Mouse (Mus musculus): ENCODE results near the gene Ccdc85a.
"Not testable (repeated sequence)": the region's sequence is repeated elsewhere in the genome, so short reads cannot be mapped to it uniquely, and the experiment has no call there.

Ccdc85a gene

GRCm38 (mm10) chr11:28415841-28416240 lies 168.3 kb downstream of the Ccdc85a start:
- no peak for DNase-seq

GRCm38 (mm10) chr11:28409880-28410279 lies 174.2 kb downstream of the Ccdc85a start:
- not testable (repeated sequence) for DNase-seq

- DNase-seq = no peak
Observed at GRCm38 (mm10) chr11:28397166-28397565, 187.0 kb downstream of the Ccdc85a start.

GRCm38 (mm10) chr11:28375891-28376290 lies 208.2 kb downstream of the Ccdc85a start:
- DNase-seq = no peak

DNA sequence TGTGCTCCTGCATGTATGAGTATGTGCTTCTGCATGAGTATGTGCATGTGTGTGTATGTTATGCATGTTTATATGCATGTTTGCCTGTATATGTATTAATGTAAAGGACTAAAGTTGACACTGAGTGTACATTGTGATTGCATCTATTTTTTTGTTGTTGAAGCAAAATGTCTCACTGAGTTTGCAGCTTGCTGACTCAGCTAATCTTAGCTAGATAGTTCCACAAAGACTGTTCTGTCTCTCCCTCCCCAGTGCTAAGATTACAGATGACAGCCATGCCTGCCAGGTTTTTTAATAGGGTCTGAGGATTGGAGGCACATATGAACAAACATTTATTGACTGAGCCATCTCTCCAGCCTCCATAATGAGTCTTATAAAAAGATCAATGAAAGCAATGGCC lies 209.5 kb downstream of the Ccdc85a start:
- no peak for DNase-seq

DNA sequence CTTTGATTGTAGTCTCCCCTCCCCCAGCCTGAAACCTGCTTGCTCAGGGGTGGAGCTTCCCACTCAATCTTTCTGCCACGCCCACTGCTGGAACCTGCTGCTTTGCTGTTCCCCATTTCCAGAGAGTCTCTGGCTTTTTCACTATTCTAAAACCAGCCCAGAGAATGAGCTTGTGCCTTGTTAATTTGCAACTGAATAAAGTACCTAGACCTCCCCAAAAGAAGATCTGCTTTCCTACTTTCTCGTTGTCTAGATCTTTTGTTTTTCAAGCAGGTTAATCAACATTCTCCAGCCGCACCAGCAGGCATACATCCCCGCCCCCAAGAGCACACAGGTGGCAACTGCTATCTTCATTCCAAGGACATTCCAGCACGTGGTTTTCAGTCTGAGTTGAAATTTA lies 212.7 kb downstream of the Ccdc85a start:
- not testable (repeated sequence) for DNase-seq

DNA sequence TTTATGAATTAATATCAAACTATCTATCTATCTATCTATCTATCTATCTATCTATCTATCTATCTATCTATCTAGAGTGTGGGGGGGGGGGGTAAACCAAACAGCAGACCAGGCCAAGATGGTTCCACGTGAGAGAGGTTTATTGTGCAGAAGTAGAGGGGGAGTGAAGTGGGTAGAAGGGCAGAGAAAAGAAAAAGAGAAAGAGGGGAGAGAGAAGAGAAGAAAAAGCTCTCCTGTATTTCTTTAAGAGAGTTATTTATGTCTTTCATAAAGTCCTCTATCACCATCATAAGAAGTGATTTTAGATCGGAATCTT lies 218.2 kb downstream of the Ccdc85a start:
- DNase-seq = no peak

- DNase-seq = peak; percentile 83
Observed at GRCm38 (mm10) chr11:28365209-28365928, 218.8 kb downstream of the Ccdc85a start.

DNA sequence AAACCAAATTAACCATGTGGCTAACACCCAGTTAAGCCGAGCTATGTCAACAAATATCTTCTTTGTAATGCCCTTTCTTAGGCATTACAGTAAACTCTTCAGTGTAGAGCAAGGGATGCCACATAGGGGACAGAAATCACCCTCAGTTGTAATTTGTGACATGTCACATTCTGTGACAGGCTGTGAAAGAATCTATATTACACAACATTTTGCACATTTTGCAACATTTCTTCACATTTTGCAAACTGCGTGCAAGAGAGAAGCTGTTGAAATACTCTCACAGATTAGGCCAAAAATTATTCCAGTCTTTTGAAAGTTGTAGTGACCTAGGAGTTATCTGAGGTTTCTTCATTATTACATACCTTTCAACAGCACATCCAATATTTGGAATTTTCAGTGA lies 240.7 kb downstream of the Ccdc85a start:
- no peak for DNase-seq

GRCm38 (mm10) chr11:28341887-28342286 lies 242.2 kb downstream of the Ccdc85a start:
- DNase-seq = no peak

DNA sequence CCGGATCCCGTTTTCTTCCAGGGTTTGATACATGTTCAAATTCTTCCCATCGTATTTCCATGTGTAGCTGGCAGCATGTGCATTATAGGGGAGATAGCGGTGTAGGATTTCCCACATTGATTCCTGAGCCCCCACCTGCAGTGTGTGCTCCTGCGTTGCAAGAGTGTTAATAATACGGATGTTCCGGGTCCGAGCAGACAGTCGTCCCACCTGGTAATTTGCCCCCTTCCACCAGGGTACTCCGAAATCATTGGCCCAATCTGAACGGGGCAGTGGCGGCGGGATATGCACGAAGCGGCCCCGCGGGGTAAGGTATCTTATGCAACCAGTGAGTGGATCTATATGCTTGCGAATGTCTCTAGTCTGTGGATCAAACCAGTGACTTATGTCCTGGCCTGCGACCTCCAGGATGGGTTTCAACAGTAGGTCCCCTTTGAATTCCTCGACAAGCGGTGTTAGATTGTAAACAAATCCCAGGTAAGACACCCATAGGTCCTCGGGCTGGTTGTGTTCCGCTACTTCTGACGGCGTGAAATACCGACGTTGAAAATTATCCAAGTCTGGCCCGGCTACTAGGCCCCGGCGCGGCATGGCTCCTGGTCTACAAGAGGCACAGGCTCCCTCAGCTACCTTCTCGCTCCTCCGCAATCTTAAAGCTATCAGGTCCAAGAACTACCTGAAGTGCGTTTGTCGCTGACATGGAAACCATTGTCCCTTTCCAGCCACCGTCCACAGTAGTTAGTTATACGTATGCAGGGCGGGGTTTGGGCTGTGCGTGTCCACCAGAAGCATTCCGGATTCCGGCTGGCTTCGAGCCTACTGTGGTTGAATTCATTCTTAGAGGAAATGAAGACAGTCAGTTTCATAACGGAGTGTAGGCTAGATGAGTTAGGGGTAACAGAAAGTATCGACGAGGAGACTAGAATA lies 244.6 kb downstream of the Ccdc85a start, which contains the start of gene Gm6685:
Gm6685 (minus strand) TSS at position 644 of the 927 bp plus-strand sequence.
- DNase-seq = not testable (repeated sequence)

Data from kidney, adult 9 months (tissue).